Mouse (Mus musculus) thymus, postnatal 14 days (tissue): ENCODE measurements around the gene Chrne.

Experiments used
- DNase-seq: peaks from one replicate; pipeline ENCODE4 v3.0.0; 2021

The Chrne gene

DNA sequence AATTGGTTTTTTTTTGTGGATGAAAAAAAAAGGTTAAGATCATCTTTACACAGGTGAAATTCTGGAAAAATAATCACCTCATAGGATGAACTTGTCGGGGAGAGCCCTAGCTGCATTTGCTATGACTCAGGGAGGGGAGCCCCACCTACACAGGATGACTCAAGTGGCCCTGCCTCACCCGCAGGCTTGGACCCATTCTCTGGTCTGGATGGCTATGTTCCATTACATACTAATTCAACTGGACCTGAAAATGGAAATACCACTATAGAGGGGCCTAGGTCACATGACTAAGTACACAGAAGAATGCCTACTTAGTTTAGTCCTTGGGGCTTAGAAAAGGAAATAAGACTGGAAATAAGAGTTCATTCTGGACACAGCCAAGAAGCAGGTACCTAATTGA lies 32.4 kb upstream of the Chrne start:
- no peak for DNase-seq

DNA sequence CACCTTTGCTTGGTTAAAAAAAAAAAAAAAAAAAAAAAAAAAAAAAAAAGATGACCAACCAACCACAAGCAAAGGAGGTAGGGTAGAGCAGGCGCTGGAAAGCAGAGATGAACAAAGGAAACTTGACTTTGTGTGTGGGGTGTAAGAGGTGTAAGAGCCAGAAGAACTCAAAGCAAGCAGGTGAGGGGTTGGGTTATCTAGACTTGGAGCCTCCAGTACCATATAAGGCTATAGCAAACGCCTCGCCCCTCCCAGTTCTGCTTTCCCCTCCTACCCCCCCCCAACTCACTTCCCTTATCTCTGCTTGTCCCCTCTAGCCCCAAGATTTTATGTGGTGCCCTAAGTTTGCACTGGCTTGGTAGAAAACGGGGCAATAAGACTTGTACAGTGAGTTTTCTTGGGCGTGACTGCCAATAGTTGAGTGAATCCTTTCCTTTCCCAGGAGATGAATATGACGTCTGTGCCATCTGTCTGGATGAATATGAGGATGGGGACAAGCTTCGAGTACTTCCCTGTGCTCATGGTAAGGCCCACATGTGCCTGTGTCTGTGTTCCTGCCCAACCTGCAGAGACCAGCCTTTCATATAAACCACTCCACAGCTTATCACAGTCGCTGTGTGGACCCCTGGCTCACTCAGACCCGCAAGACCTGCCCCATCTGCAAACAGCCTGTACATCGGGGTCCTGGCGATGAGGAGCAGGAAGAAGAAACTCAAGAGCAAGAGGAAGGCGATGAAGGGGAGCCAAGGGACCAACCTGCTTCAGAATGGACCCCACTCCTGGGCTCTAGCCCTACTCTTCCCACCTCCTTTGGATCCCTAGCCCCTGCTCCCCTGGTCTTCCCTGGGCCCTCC lies 31.5 kb upstream of the Chrne start:
- peak; percentile 71 for DNase-seq

DNA sequence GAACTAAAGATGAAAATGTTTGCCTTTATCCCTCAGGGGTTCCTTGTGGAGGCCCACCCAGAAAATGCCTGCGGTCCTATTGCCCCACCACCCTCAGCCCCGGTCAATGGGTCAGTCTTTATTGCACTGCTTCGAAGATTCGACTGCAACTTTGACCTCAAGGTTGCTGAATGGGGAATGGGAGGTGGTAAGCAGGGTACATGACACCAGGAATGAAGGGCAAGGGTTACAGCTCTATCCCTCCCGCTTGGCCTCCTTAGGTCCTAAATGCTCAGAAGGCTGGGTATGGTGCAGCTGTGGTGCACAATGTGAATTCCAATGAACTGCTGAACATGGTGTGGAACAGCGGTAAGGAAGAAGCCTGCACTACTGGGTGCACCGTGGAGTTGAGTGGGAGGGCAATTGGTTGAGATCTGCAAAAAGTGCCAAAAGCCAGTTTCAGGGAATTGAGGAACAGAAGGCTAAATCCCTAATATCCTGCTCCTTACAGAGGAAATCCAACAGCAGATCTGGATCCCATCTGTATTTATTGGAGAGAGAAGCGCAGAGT lies 30.2 kb upstream of the Chrne start:
- DNase-seq, result no peak

DNA sequence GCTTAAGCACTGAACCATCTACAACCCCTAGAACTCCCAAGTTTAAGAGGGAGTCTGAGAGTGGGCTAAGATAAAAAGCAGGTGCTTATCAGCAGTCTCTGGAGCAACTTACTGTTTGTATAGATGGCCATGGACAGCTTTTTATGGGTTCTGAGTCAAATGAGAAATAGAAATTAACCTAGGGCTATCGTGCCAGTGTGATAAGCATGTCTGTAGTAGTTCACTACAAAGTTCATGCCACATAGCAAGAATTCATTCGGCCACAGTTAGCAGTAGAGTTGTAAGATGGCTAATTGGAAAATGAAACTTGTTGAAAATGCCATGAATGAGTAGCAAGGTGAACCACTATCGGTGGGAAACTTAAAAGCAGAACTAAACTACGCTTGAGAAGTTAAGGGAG lies 29.5 kb upstream of the Chrne start:
- no peak for DNase-seq

DNA sequence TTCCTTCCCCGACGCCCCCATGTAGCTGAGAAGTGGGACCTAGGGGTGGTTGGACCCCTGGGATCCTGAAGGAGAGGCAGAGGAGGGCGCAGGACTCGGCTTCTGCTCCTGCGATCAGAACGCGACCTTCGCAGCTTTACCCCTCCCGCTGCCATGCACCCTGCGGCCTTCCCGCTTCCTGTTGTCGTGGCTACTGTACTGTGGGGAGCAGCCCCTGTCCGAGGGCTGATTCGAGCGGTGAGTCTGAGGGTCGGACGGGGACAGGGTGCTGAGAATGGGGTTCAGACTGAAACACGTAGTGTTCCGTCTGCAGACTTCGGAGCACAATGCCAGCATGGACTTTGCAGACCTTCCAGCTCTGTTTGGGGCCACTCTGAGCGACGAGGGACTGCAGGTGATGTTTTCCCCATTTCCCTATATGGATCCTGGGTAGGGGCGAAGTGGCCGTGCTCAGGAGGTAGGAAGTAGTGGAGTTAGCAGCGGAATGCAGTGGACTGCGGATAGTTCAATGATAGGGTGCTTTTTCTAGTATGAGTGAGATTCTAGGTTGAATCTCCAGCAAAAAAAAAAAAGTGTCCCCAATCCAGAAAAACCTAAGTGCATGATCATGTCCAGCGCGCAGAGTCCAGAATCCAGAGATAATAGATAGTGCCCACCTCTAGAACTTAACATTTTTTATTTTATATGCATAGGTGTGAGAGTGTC lies 28.9 kb upstream of the Chrne start:
- DNase-seq, result peak; percentile 74

DNA sequence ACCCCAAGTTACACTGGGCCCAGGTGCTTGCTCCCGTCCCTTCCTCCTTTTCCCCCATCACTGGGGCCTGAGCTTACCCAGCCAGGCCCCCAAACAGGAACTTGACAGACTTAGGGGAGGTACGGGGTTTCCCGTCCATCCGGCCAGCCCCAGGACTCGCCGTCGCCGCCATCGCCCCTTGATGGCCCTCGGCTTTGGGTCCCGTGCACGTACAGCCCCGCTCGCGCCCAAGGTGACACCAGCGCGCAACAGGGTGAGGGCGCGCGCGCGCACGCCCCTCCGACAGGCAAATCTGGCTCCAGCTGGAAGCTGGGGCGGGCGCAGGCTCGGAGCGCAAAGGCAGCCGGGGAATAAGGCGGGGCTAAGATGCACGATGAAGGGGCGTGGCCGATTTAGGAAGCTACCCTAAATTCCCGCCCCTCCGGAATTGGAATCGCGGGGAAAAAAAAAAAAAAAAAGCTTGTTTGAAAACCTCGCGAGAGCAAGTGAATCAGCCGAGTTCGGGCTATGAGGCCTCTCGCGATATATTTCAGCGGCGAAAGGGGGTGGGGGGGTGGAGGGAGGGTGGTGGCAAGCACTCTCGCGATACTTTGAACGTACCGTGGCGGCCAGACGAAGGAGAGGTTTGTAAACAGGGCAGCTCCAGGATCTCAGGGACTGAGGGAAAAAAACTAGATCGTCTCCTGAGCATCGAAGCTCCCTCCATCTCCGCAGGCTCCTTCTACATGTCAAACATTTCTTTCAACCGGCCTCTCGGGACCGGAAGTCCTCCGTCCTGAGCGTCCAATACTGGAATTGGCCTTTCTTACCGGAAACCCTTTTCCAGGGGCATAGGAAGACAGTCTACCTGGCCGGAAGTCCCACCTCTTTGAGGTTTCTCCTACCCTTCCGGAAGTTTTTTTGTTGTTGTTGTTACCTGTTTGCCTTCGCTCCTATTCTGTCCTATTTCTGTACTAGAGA lies 28.0 kb upstream of the Chrne start, which contains the start of the genes Rnf167 and Slc25a11:
TSS of gene Rnf167 (plus strand) at position 545 of the 960 bp plus-strand sequence.
TSS of gene Slc25a11 (minus strand) at position 789 of the 960 bp plus-strand sequence.
- peak; percentile 99 for DNase-seq

DNA sequence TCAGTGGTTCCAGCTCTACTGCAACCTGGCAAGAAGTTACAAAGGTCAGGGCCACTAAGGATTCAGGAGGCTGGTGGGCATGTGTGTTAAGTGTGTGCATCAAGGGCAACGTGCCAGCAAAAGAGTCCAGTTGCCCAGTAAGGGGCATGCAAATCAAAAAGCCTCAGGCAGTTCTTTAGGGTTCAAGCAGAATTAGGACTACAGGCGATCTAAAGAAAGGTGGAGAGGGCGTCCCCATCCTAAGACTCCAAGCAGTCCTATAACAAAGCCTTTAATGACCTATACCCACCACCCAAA lies 27.2 kb upstream of the Chrne start:
- no peak for DNase-seq

DNA sequence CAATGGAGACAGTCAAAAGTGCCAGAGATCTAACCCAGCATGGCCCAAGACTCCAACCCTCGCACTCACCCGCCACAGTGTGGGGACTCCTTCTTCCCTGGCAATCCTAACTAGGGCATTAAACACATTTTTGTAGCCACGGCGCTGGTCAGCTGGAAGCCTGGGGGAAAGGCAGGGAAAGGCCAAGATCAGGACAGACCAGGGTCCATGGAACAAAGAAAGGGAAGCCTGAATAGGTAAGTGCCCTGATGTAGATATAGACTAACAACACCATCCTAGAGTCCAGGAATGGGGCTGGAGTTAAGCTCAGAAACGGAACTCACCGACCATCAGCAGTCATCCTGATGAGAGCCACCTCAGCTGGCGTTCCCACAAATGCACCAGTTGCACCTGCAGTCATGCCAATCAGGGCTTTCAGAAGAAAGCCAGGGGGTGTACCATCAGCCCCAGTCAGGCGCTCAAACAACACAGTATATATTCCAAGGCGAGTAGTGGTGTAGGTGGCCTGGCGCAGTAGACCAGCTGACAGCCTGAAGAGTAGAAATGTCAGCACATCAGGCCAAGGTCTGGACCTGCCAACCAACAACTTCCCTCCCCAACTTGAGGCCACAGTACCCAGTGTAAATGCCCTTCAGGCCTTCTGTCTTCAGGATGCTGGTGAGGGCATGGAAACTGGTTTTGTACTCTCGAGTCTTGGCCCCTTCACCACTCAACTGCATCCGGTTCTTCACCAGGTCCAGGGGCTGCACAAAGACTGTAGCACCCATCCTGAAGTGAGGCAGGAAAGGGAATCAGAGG lies 26.6 kb upstream of the Chrne start:
- DNase-seq, result no peak

DNA sequence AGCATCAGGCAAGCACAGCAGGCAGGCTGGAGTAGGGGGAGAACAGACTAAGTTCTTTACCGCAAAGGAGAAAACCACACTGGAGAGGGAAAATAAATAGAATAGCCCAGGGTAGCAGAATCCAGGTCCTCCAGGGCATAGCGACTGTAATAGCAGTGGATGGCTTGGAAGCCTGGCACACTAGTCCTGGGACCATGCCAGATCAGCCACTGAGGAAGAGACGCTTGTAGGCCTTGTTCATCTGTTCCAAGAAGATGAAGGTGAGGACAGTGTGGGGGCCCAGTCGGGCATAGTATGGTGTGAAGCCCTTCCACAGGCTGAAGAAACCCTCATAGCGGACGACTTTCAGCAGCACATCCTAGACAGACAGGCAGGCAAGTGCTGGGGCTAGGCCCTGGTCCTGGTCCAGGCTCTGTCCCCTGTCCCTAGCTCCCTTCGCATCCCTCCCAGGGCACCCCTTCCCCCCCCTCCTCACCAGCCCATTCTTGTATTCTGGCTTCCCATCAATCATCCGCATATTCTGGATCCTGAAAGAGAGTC lies 25.6 kb upstream of the Chrne start:
- DNase-seq, result no peak

DNA sequence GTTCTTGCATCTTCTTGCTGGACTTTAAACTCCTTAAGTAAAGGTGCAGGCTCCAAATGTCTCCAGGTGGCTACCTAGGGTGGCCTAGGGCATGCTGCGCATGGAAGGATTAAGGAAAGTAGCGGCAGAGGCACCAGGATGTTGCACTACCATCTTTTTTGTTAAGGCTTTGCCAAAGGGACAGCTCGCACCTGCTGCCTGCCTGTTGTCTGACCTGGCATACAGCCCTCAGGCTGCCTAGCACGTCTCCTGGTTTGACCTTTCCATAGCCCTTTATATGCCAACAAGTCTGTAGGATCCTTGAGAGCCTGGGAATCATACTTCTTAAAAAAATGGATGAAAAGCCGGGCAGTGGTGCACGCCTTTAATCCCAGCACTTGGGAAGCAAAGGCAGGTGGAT lies 24.0 kb upstream of the Chrne start:
- no peak for DNase-seq

DNA sequence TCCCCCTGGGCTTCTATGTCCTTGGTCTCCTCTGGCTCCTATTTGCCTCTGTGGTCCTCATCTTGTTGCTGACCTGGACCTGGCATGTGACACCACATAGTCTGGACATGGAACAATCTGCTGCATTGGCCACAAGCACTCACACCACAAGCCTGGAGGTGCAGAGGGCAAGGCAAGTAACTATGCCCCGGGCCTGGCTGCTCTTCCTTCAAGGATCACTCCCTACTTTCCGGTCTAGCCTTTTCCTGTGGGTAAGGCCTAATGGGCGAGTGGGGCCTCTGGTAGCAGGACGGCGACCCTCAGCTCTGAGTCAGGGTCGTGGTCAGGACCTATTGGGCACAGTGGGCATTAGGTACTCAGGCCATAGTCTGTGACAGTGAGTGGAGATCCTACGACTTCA lies 22.2 kb upstream of the Chrne start:
- DNase-seq, result no peak

DNA sequence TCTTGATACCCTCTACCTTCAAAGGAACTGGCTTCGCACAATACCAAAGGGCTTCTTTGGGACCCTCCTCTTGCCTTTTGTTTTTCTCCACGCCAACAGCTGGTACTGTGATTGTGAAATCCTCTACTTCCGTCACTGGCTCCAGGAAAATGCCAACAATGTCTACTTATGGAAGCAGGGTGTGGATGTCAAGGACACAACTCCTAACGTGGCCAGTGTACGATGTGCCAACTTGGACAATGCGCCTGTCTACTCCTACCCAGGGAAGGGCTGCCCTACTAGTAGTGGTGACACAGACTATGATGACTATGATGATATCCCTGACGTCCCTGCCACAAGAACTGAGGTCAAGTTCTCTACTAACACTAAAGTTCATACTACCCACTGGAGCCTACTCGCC lies 21.0 kb upstream of the Chrne start:
- no peak for DNase-seq

DNA sequence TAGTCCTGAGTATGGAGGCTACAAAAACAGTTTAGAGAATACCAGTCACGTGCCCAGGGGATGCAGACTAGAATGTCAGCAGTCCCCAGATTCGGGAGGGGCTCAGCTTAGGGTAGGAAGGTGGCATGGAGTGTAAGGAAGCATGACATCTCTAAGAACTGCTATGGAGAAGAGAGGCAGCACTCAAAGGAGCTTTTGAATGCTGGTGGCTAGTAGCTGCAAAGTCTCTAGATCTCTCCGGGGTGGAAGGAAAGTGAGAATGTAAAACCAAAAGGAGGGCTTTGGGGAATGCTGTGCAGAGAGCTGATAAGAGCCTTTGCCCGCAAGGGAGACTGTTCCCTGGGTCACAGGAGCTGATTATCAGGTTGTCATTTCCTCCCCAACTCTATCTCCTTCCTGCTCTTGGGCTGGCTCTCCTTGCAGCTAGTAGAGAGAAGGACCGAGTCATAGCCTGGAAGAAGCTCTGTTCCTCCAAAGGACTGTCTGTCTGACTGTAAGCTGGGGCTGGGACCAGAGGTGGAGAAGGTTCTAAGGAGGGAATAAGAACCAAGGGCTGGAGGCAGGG lies 19.8 kb upstream of the Chrne start, which contains the start of gene Gp1ba:
TSS of gene Gp1ba (plus strand) at position 409 of the 565 bp plus-strand sequence.
- no peak for DNase-seq

DNA sequence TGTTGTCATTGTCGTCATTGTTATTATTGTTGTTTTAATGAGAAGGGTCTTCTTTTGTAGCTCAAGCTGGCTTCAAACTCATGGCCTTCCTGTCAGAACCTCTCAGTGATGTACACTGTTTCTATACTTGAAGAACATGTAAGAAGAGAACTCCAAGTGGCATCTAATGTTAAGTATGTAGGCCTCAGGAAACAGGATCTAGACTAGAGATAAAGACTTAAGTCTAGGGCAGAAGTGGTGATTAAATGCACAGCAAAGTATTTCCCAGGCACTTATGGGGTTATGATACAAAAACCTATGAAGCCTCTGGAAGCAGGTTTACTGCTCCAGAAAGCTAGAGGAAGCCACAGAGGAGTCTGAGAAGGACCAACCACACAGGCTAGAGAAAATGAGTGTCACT lies 19.3 kb upstream of the Chrne start:
- DNase-seq, result no peak

DNA sequence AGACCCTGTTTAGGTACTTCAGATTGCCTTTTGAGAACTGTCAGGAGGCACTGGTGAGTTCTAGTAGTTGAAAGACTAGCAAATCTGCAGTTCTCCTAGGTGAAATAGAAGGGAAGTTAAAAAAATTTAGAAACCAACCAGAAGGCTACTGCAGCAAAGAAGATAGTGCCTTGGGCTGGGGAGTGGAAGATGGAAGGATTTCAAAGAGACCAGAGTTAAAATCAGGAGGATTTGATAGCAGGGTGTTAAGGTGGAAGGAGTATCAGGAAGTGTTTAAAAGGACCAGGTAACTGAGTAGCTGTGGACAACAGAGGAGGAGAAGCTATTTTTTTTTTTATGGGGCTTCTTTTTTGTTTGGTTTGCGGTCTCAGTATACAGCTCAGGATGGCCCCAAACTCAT lies 18.7 kb upstream of the Chrne start:
- DNase-seq, result no peak

DNA sequence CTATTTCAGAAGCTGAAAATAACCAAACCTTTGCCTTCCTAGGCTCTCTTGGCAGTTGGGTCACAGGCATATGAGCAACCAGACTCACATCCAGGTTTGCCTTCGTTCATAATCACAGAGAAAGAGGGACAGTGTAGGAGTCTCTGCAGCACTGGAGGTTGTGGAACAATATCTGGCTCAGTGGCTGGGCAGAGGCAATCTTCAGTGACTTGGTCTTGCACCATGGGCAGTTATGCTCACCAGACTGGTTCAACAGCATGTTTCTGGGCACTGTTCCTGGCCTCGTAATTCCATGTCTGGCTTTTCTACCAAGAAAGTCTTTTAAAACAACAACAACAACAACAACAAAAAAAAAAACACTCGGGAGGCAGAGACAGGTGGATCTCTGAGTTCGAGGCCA lies 16.6 kb upstream of the Chrne start:
- DNase-seq, result no peak

DNA sequence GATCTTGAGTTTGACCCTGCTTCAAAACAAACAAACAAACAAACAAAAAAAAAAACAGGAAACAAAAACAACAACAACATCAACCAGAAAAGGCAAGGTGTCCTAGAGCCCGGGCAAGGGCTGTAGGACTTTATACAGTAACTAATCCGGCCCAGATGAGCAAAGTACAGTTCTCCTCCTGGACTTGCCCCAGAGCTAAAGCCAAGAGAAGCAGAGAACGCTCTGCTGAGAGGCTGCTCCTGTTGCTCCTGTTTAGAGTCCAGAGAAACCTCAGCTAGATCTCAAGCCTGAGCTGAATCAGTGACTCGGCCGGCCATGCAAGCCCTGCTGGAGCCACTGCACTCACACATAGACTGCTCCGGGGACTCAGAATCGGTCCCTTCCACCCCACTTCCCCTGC lies 11.1 kb upstream of the Chrne start:
- no peak for DNase-seq

DNA sequence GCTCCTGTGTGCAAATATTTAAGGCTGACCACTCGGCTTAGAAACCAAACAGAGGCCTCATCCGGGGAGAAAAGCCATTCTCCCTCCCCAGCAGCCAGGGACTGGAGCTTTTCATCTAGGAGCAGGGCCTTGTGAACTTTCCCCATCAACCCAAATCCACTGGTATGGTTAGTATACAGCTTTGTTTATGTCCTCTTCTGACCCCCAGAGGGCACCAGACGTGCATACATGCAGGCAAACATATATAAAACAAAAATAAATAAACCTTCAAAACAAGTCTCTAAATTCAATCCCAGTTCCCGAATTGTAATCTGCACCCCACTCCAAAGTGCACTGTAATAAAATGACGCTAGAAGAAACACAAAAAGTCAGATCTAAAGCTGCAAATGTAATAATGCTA lies 10.5 kb upstream of the Chrne start:
- DNase-seq, result peak; percentile 61

DNA sequence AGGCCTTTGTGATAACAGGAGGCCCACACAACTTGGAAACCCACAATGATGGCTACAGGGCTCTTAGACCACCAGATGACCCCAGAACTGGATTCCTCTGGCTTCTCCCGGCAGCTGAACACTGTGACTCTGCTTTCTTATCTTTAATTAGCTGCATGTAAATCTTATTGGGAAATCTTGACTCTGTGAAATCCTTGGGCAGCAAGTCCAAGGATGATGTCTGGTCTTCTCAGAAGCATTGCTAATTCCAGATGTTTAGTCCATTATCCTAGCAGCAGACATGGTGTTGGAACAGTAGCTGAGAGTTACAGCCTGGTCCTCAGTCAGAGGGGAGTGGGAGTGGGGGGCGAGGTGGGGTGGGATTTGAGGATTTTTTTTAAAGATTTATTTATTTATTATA lies 9.4 kb upstream of the Chrne start:
- no peak for DNase-seq

DNA sequence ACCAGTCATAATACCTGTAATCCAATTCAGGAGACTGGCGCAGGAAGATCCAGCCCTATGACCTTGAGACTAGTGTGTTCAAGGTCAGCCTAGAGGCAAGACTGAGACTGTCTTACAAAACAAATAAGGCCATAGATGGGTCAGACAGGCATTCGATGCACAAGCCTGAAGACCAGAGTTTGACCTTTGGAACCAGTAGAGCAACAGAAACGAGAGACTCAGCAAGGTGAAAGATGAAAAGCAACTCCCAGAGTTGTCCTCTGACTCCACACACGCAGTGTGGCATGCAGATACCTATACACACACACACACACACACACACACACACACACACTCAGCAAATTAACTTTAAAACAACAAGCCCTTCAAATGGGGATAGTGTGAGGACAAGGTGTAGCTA lies 7.9 kb upstream of the Chrne start:
- no peak for DNase-seq

DNA sequence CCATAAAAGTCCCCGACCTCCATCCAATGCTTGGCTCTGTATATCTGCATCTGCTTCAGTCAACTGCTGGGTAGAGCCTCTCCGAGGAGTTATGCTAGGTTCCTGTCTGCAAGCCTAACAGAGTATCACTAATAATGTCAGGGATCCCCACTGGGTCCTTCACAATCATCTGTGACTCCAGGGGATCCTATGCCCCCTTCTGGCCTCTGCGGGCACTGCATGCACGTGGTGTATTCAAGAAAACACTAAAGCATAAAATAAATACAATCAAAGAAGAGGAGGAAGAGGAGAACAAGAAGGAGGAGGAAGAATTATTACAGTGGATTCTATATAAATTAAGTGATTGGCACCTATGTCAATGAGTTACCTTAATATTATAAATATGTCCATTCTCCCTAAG lies 6.5 kb upstream of the Chrne start:
- peak; percentile 70 for DNase-seq
